Mouse (Mus musculus): Measurements from ENCODE around the gene Nt5c.
"Not testable (repeated sequence)": the region's sequence is repeated elsewhere in the genome, so short reads cannot be mapped to it uniquely, and the experiment has no call there.

The Nt5c gene

GRCm38 (mm10) chr11:115472183-115472582 lies 19.5 kb downstream of the Nt5c start:
- no peak for DNase-seq (ENCODE audit: extremely low read depth, low read depth, low spot score)

DNA sequence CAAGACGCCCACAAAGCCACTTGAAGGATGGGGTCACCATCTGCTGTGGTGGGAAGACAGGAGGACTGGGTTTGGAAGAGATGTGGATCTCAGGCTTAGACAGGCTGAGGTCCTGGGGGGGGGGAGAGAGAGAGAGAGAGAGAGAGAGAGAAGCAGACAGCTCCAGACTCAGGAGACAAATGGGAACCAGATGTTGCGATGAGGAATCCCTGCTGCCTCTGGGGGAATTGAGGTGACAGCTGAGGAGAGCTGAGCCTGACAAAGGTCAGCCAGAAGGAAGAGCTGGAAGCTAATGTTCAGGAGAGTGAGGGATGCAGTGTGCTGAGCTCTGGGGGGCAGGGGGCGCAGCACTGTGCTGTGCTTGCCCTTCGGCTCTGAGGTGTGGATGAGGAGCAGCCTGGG lies 24.4 kb downstream of the Nt5c start:
- DNase-seq (ENCODE audit: extremely low read depth, low read depth, low spot score), result no peak

GRCm38 (mm10) chr11:115464851-115465250 lies 26.8 kb downstream of the Nt5c start:
- no peak for DNase-seq (ENCODE audit: extremely low read depth, low read depth, low spot score)

DNA sequence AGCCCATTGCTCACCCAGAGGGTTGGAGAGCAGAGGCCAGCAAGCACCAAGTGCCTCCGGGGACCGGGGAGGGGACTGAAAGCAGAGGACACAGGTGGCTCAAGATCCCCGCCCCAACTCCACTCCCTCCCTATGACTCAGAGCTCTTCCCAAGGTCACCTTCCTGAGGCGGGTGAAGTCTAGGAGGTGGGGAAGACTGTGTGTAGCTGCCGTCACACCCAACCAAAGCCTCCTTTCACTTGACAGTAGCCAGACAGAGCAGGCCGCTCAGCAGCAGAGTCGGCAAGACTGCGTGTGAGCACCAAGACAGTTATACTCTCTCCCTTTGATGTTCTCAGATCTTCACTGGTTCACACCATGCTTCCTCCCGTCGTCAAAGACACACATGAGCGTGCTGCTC lies 28.3 kb downstream of the Nt5c start:
- no peak for DNase-seq (ENCODE audit: extremely low read depth, low read depth, low spot score)

GRCm38 (mm10) chr11:115462243-115462891 lies 29.3 kb downstream of the Nt5c start, which contains the start of gene Slc16a5:
TSS of gene Slc16a5 (plus strand) at chr11:115462474.
- DNase-seq (ENCODE audit: extremely low read depth, low read depth, low spot score), result no peak

GRCm38 (mm10) chr11:115461846-115462242 lies 29.8 kb downstream of the Nt5c start:
- DNase-seq (ENCODE audit: extremely low read depth, low read depth, low spot score), result no peak

GRCm38 (mm10) chr11:115460976-115461375 lies 30.7 kb downstream of the Nt5c start:
- no peak for DNase-seq (ENCODE audit: extremely low read depth, low read depth, low spot score)

DNA sequence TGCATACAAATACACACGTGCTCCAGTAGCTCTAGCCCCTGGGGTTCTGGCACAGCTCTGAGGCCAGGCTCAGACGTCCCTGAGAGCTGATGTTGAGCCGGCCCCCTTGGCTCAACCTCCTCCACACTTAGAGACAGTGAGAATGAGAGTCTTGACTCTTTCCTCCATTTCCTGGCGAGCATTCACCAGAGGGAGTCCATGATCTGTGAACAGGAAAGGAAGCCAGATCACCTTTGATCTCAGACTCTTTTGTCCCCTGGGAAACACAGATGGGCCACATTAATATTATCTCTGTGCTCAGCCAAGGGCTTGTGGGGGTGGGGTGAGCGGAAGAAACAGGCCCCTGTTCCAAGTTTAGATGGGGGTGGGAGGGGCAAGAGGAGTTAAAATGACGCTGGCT lies 34.3 kb downstream of the Nt5c start:
- no peak for DNase-seq (ENCODE audit: extremely low read depth, low read depth, low spot score)

DNA sequence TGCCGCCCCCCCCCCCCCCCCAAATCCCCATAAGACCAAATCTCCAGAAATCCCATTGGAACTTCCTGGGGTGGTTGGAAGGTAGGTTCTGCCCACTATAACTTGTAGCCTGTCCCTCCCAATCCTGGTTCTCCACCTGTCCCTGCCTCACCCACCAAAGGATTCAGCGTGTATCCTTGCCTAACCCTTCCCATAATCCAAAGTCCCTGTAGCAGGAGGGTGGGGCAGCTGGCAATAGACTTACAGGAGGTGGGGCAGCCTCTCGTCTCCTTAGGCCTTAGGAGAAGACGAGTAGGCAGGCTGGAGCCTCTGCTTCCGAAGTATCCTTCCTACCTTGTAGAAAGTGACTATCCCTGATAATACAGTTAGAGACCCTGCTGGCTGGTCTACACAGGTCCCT lies 35.5 kb downstream of the Nt5c start:
- no peak for DNase-seq (ENCODE audit: extremely low read depth, low read depth, low spot score)

DNA sequence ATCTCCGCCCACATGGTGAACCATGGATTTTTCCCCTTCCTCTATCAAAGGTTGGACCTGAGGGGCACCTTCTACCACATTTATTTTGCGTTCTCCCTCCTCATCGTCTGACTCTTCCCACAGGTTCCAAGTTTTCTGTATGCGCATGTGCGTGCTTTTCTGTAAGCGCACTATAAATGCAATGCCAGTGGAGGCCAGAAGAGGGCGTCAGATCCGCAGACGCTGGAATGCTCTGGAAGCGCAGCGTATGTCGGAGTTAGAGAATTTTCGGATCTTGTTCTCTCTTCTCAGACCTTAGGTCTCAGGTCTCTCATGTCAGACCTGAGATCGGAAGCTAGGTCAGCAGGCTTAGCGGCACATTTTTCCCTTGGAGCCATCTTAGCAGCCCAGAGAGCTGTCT lies 36.0 kb downstream of the Nt5c start:
- no peak for DNase-seq (ENCODE audit: extremely low read depth, low read depth, low spot score)

GRCm38 (mm10) chr11:115454822-115455221 lies 36.8 kb downstream of the Nt5c start:
- not testable (repeated sequence) for DNase-seq (ENCODE audit: extremely low read depth, low read depth, low spot score)

- no peak for DNase-seq (ENCODE audit: extremely low read depth, low read depth, low spot score)
Measured at GRCm38 (mm10) chr11:115453306-115453705, 38.4 kb downstream of the Nt5c start.

DNA sequence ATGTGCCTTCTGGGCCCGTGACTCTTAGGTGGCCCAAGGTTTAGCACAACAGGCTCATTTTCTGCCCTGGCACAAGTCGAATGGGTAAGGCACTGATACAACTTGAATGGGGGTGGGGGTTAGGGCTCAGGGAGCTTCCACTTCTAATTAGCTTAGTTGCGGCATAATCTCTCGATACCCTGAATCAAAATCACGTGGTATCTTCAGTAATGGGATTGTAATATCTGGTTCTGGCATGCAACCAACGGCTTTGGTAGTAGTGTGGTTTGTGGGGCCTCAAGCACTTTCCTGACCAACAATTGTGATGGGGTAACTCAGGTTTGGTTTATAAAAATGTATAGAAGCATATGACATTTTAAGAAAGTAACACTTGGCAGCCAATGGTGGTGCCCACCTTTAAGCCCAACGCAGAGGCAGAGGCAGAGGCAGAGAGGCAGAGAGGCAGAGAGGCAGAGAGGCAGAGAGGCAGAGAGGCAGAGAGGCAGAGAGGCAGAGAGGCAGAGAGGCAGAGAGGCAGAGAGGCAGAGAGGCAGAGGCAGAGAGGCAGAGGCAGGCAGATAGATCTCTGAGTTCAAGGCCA lies 39.3 kb downstream of the Nt5c start:
- DNase-seq (ENCODE audit: extremely low read depth, low read depth, low spot score), result no peak

DNA sequence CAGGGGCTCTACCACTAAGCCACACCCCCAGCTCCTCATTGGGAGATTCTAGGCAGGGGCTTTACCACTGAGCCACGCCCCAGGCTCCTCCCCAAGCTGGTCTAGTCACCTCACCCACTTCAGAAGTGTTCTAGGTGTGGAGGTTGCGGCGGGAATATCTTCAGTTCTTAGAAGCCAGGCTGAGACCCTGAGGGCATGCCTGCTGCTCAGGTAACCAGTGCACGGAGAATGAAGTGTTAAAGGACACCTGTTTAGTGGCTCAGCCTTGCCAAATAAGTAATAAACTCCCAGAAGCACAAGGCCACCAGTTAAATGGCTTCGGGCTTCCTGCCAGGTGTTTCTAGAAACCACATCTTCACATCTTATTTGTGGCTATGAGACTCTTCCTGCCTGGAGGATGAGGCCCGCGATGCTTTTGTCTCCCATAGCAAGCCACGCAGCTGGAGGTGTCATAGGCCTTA lies 39.9 kb downstream of the Nt5c start:
- no peak for DNase-seq (ENCODE audit: extremely low read depth, low read depth, low spot score)

- DNase-seq (ENCODE audit: extremely low read depth, low read depth, low spot score), result no peak
Measured at GRCm38 (mm10) chr11:115450176-115450575, 41.5 kb downstream of the Nt5c start.

DNA sequence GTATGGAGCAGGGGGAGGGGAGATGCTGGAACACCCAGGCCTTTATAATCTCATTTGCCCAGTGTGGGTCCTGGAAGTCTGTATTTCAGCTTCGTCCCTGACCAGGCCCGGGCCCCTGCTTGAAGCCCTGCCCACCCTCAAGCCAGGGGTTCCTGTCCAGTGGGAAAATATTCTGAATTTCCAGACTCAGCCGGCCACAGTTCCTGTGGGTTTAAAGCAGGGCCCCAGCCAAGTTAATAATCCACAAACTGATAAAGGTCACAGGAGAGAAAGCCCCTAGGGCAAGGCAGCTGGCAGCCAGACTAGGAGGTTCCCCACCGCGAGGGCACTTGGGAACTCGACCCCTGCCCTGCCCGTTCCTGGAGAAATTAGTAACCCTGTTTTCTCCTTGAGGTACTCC lies 42.7 kb downstream of the Nt5c start:
- DNase-seq (ENCODE audit: extremely low read depth, low read depth, low spot score), result no peak

DNA sequence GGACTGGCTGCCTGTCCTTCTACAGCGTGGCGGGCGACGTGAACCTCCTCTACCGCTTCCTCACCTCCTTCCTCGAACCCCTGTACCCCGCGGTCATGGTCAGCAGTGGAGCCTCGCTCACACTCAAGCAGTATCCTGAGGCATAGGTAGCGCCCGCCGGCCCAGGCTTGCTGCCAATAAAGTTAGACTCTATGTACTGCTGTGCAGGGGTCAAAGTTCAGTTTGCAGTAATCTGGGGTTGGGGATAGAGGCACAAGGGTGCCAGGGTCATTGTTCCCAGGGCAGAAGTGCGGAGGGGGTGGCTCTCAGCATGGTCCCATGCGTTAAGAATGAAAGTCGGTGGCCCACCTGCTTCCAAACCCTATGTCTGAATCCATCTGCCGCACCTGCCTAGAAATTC lies 43.6 kb downstream of the Nt5c start:
- DNase-seq (ENCODE audit: extremely low read depth, low read depth, low spot score), result no peak

GRCm38 (mm10) chr11:115447321-115447885 lies 44.3 kb downstream of the Nt5c start:
- DNase-seq (ENCODE audit: extremely low read depth, low read depth, low spot score), result no peak

DNA sequence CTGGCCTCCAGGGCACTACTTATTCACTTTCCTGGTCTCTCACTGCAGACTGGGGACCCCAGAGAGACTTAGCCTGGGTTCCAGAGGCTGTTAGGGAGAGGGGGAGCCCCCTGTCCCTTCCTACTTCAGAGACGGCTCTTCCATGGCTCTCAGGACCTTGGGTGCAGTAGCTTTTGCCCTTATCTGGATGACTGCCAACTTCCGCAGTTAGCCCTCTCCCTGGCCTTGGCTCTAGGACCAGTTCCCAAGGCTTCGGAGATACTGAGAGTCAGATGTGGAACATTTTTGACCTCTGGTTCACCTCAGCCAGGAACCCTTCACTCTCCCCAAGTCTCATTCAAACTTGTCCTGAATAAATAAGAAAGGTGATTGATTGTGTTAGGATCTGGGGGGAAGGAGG lies 44.8 kb downstream of the Nt5c start:
- no peak for DNase-seq (ENCODE audit: extremely low read depth, low read depth, low spot score)

- DNase-seq (ENCODE audit: extremely low read depth, low read depth, low spot score), result no peak
Measured at GRCm38 (mm10) chr11:115441417-115441816, 50.2 kb downstream of the Nt5c start.
